Mouse (Mus musculus) embryonic facial prominence, embryonic 13.5 days (tissue): ENCODE measurements around the gene Ddx41. TPM values are rescaled to one million over a fixed set of nuclear protein-coding genes. Genes with fewer than 3 reads are reported as not detected.

Experiments used
- ATAC-seq: fragments of 200-750 bp; cut with Nextera tagmentation; 2 replicates; pipeline ENCODE4 v1.8.0; 2017; ENCODE audit warnings: low read depth; ENCODE audit not compliant: insufficient number of reproducible peaks, insufficient read depth, low FRiP score, low TSS enrichment
- H3K27ac ChIP-seq: fragments of 300-500 bp; sonication (generic); 2 replicates; pipeline ENCODE4 v1.5.1; 2015; ENCODE audit warnings: moderate library complexity, mild to moderate bottlenecking, inconsistent platforms
- H3K27me3 ChIP-seq: fragments of 300-500 bp; sonication (generic); 2 replicates; pipeline ENCODE4 v1.6.1; 2015; ENCODE audit warnings: mild to moderate bottlenecking, inconsistent platforms
- H3K36me3 ChIP-seq: fragments of 300-500 bp; sonication (generic); 2 replicates; pipeline ENCODE4 v1.6.1; 2015; ENCODE audit warnings: mild to moderate bottlenecking, inconsistent platforms
- H3K4me1 ChIP-seq: fragments of 300-500 bp; sonication (generic); 2 replicates; pipeline ENCODE4 v1.6.1; 2015; ENCODE audit warnings: inconsistent platforms
- H3K4me2 ChIP-seq: fragments of 300-500 bp; sonication (generic); 2 replicates; pipeline ENCODE4 v1.6.1; 2015; ENCODE audit warnings: moderate library complexity, mild to moderate bottlenecking, inconsistent platforms
- H3K4me3 ChIP-seq: fragments of 300-500 bp; sonication (generic); 2 replicates; pipeline ENCODE4 v1.5.1; 2015; ENCODE audit warnings: mild to moderate bottlenecking, inconsistent platforms
- H3K9ac ChIP-seq: fragments of 300-500 bp; sonication (generic); 2 replicates; pipeline ENCODE4 v1.6.1; 2015; ENCODE audit warnings: mild to moderate bottlenecking, inconsistent platforms
- H3K9me3 ChIP-seq: fragments of 300-500 bp; sonication (generic); 2 replicates; pipeline ENCODE4 v1.6.1; 2016; ENCODE audit warnings: inconsistent platforms
- WGBS: fragments of 180-500 bp; shearing (Covaris S2); methylation state at CpG from one replicate; pipeline ENCODE4 v1.1.7; 2015; ENCODE audit warnings: mixed read lengths; 5-methylcytosine and 5-hydroxymethylcytosine counted together
- polyA plus RNA-seq: library from polyadenylated mRNA; unstranded; fragments of >200 nt; fragmentation: Nextera tagmentation; extraction: Ambion mirVana; gene quantifications from 2 replicates; pipeline ENCODE4 v1.2.1, GENCODE M21; 2015

Ddx41 gene
- polyA plus RNA-seq, 1 experiment from 2014 or later, result 80.0 TPM

DNA sequence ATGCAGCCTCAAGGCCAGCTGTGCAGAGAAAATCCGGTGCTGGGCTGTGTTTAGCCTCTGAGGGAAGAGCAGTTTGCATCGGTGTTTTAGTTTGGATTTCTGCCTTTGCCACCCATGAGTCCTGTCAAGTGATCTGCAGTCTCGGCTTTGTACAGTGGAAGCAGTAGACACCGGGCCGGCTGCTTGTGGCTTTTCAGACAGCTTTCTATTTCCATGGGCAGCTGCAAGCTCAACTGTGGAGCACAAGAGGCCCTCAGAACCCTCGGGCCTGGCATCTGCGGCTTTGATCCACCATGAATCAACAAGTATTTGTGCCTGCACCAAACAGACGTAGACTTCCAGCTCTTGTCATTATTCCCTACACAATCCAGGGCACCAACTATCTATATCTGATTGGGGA is 34.1 kb downstream of the Ddx41 start:
- Histone ChIP-seq H3K9me3 (no peaks in the 10 kb centered on the region), H3K36me3 (peaks cover 97% of the 10 kb centered on the region), H3K4me2 (no peak overlapping the region), H3K9ac (no peak overlapping the region), H3K4me1 (no peaks in the 10 kb centered on the region; the same call in 1 of the 2 replicates), H3K4me3 (no peak overlapping the region), H3K27me3 (no peaks in the 10 kb centered on the region), H3K27ac (no peak overlapping the region)
- WGBS, result 89% methylated on average over 8 of the region's 8 CpGs
- no peak for ATAC-seq

DNA sequence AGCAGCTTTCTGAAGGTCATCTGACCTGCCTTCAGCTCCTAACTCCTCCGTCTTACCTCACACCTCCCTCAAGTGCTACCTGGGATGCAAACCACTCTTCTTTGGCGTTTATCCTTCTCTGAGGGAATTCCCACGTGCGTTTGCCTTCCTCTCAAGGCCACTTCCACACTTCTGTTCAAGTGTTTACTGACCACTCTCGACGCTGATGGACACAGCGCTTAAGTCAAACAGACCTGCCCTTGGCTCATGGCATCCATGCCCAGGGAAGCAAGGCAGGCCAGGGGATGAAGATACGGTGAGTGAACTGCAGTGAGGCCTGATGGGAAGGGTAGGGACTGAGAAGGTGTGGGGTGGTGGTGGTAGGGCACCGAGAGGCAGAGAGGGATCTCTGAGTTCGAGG is 35.9 kb downstream of the Ddx41 start:
- H3K9me3 ChIP-seq, result no peaks in the 10 kb centered on the region
- H3K9ac ChIP-seq, result no peak overlapping the region
- no peak overlapping the region for H3K4me3 ChIP-seq
- H3K4me2 ChIP-seq, result no peak overlapping the region
- peaks cover 83% of the 10 kb centered on the region for H3K36me3 ChIP-seq
- 83% methylated on average over 10 of the region's 10 CpGs for WGBS
- H3K27me3 ChIP-seq, result no peaks in the 10 kb centered on the region
- H3K4me1 ChIP-seq, result peaks cover 10% of the 10 kb centered on the region
- no peak overlapping the region for H3K27ac ChIP-seq
- ATAC-seq, result no peak

DNA sequence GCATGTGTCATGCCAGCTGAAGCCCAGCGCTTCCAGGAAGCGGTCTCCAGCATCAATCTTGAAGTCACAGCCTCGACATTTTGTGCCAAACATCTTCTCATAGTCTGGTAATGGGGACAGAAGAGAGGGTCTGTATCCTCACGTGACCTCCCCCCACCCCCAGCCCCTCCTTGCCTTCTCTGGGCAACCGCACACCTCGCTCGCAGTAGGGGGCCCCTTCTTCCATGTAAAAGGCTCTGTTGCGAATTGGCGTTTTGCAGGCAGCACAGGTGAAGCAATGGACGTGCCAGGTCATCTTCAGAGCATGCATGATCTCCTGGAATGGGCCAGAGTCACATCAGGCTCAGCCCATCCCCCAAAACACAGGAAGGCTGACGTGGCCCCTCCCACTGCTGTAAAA is 37.6 kb downstream of the Ddx41 start:
- Histone ChIP-seq H3K4me2 (no peak overlapping the region), H3K4me1 (peaks cover 22% of the 10 kb centered on the region), H3K9me3 (no peaks in the 10 kb centered on the region), H3K36me3 (peaks cover 66% of the 10 kb centered on the region), H3K4me3 (no peak overlapping the region), H3K27ac (no peak overlapping the region), H3K9ac (no peak overlapping the region), H3K27me3 (no peaks in the 10 kb centered on the region)
- WGBS, result 68% methylated on average over 11 of the region's 11 CpGs
- no peak for ATAC-seq

DNA sequence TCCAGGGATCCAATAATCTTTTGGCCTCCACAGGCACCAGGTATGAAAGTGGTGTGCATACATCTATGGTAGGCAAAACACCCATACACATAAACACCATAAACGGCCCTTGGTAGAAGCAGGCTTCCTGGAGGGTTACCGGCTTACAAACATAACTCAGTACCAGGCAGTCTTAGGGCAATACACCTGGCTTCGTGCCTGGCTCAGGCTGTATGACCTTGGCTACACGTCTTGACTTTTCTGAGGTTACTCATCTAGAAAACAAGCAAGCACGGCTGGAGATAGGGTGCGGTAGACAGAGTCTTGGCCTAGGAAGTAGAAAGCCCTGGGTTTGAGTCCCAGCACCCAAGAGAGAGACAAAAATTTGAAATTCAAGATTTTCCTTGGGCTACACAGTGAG is 39.8 kb downstream of the Ddx41 start:
- H3K9me3 ChIP-seq, result no peaks in the 10 kb centered on the region
- no peaks in the 10 kb centered on the region for H3K27me3 ChIP-seq
- no peak overlapping the region for H3K9ac ChIP-seq
- H3K4me2 ChIP-seq, result no peak overlapping the region
- ATAC-seq, result no peak
- no peak overlapping the region for H3K27ac ChIP-seq
- H3K4me3 ChIP-seq, result no peak overlapping the region
- WGBS, result 91% methylated on average over 6 of the region's 6 CpGs
- peaks cover 43% of the 10 kb centered on the region for H3K36me3 ChIP-seq
- peaks cover 22% of the 10 kb centered on the region for H3K4me1 ChIP-seq

DNA sequence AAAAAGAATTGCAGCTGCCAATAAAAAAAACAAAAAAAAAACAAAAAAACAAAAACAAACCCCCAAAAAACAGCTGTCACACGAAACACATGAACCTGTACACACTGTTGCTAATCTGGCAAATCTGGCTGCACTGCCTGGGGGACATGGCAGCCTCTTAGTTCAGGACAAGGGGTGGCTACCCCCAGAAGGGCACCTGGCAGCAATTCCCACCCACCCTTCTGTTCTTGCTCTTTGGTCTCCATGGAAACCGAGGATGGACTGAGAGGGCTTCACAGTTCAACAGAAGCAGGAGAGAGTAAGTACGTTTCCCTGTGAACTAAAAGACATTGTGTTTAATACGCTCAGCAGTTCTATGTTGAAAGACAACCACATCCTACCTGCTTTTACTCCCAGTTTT is 40.8 kb downstream of the Ddx41 start:
- H3K4me3 ChIP-seq, result no peak overlapping the region
- no peaks in the 10 kb centered on the region for H3K27me3 ChIP-seq
- H3K27ac ChIP-seq, result no peak overlapping the region
- no peak for ATAC-seq
- H3K4me1 ChIP-seq, result peaks cover 22% of the 10 kb centered on the region
- 29% methylated on average over 4 of the region's 4 CpGs for WGBS
- H3K9me3 ChIP-seq, result no peaks in the 10 kb centered on the region
- peaks cover 34% of the 10 kb centered on the region for H3K36me3 ChIP-seq
- H3K4me2 ChIP-seq, result no peak overlapping the region
- 0 out of 2 replicates have a peak overlapping the region, but pooled peaks have one; percentile 11 for H3K9ac ChIP-seq

DNA sequence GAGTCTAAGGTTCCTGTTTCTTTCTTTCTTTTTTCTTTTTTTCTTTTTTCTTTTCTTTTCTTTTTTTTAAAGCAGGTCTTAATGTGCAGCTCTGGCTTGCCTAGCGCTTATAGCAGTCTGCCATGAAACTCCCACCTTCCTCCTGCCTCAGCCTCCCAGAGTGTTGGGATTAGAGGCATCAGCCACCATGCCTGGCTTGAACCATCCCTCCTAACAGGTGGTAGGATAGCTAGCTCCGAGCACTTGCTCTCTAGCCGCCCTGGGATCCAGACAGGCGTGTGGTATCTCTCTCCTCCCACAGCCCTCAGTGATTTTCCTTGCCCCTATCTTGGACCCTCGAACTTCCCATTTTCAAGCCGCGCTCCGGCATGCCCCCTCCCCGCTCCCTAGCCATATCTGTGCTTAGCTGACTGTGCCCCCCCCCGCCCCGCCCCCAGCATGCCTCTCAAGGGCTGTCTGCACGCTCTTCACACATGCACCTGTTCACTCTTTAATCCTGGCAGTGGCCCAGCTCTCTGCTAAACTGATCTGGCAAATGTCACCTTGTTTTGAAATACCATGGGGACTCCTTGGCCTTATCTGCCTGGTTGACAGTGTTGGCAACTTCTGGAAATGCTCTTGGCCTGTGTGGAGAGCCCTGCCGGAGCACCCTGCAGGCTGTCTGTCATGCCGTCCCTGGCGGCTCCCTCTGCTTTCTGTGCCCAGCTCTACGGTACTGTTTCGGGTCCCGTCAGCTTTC is 41.4 kb downstream of the Ddx41 start:
- H3K9me3 ChIP-seq, result no peaks in the 10 kb centered on the region
- H3K27me3 ChIP-seq, result no peaks in the 10 kb centered on the region
- H3K9ac ChIP-seq, result no peak overlapping the region
- no peak overlapping the region for H3K4me3 ChIP-seq
- no peak overlapping the region for H3K4me2 ChIP-seq
- H3K27ac ChIP-seq, result no peak overlapping the region
- peaks cover 22% of the 10 kb centered on the region for H3K4me1 ChIP-seq
- no peak for ATAC-seq
- WGBS, result 25% methylated on average over 18 of the region's 18 CpGs
- peaks cover 27% of the 10 kb centered on the region for H3K36me3 ChIP-seq

DNA sequence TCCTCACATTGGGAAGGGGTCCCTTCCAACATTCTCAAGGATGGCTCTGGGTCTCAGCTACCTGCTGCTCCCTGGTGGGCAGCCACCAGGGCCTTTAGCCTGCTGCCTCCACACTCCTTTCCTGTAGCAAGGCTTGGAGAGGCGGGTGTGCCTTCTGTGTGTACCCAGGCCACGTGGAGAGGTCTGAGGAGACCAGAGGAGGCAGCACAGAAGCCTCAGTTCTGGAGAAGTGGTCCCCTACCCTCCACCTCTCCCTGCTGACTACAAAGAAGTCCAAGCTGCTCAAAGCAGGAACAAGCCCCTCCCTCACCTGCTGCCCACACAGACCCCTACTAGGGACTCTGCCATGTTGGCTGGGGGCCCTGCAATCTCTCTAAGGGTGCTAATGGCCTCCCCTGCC is 42.2 kb downstream of the Ddx41 start:
- no peak overlapping the region for H3K27ac ChIP-seq
- 18% methylated on average over 2 of the region's 2 CpGs for WGBS
- no peaks in the 10 kb centered on the region for H3K9me3 ChIP-seq
- H3K4me1 ChIP-seq, result peaks cover 22% of the 10 kb centered on the region
- no peak for ATAC-seq
- H3K36me3 ChIP-seq, result peaks cover 21% of the 10 kb centered on the region
- no peaks in the 10 kb centered on the region for H3K27me3 ChIP-seq
- 0 out of 2 replicates have a peak overlapping the region, but pooled peaks have one; percentile 27 for H3K9ac ChIP-seq
- H3K4me3 ChIP-seq, result no peak overlapping the region
- H3K4me2 ChIP-seq, result no peak overlapping the region

DNA sequence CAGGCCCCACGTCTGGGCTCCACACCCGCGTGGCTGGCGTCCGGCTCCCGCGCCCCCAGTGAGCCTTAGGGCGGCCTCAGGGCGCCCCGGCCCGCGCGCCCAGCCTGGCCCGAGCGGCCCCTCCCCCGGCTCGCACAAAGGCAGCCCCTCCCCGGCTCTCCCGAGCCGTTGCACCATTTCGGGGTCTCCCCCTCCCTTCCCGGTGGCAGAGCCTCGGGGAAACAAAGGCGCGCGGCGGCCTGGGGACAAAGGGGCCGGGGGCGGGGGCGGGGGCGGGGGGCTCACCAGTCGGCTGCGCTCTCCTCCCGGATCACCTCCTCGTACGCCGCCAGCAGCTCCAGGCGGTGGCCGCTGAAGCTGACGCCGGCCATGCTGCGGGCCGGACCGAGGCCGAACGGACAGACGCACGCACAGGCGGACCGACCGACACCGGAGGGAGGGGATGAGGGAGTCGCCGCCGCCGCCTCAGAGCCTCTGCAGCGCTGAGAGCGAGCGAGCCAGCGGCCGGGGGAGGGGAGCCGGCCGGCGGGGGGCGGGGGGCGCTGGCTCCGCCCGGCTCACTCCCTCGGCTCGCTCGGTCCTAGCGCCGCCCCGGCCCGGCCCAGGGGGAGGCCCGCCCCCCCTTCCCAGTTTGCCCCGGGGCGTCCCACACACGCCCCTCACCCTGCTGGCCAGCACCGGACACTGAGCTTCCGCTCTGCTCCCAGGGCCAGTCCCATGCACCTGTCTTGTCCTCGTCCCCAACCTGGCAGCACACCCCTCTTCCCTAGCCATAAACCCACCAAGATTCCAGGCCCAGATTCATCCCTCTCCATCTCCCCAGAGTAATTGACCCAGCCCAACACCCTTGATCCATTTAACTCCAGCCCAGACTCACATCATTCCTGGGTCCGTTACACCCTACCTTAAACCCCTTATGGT is 48.6 kb downstream of the Ddx41 start, which contains the start of gene Dbn1:
Dbn1 (minus strand) TSS at position 534 of the 921 bp plus-strand sequence.
- Histone ChIP-seq H3K27me3 (no peaks in the 10 kb centered on the region), H3K4me1 (peaks cover 42% of the 10 kb centered on the region), H3K9me3 (no peaks in the 10 kb centered on the region), H3K4me3 (peak within 1 kb of the TSS; percentile 100), H3K27ac (peak within 1 kb of the TSS; percentile 92), H3K9ac (peak within 1 kb of the TSS; percentile 100), H3K36me3 (peaks cover 7% of the 10 kb centered on the region), H3K4me2 (peak within 1 kb of the TSS; percentile 94)
- ATAC-seq, result peak; percentile 69
- WGBS, result 1% methylated on average over 73 of the region's 83 CpGs

DNA sequence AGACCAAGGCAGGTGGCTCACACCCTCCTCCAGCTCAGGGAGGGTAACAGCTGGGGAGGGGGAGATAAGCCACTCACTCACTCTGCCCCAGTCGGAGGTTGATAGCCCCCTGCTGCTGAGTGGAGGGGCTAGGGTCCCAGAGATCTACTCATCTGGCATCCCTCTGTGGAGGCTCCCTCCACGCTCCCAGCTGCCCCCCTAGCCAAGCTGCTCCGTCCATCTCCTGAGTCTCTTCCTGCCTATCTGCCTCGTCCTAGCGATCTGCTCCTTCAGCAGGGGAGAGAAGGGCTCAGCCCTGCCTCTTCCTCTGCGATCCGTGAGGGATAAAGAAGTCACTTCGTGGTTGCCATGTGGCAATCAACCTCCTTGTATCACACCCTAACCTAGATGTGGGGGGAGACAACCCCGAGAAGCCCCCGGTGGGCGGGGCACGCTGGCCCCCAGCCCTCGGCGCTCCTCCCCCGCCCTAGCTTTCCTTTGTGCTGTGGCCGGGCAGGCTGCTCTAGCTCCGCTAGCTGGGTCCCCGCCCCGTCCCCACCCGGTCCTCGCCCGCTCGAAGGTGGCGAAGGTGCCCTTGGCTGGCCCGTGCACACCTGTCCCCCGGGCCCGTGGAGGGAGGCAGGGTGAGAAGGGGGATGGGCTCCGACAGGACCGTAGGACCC is 49.4 kb downstream of the Ddx41 start:
- Histone ChIP-seq H3K4me1 (peaks cover 42% of the 10 kb centered on the region), H3K27ac (peak overlapping the region; percentile 92), H3K4me3 (peak overlapping the region; percentile 100), H3K9ac (peak overlapping the region; percentile 100), H3K9me3 (no peaks in the 10 kb centered on the region), H3K4me2 (peak overlapping the region; percentile 94), H3K36me3 (peaks cover 15% of the 10 kb centered on the region), H3K27me3 (no peaks in the 10 kb centered on the region)
- ATAC-seq, result peak; percentile 30; the same call in 1 of the 2 replicates
- under 1% methylated on average over 29 of the region's 29 CpGs for WGBS

DNA sequence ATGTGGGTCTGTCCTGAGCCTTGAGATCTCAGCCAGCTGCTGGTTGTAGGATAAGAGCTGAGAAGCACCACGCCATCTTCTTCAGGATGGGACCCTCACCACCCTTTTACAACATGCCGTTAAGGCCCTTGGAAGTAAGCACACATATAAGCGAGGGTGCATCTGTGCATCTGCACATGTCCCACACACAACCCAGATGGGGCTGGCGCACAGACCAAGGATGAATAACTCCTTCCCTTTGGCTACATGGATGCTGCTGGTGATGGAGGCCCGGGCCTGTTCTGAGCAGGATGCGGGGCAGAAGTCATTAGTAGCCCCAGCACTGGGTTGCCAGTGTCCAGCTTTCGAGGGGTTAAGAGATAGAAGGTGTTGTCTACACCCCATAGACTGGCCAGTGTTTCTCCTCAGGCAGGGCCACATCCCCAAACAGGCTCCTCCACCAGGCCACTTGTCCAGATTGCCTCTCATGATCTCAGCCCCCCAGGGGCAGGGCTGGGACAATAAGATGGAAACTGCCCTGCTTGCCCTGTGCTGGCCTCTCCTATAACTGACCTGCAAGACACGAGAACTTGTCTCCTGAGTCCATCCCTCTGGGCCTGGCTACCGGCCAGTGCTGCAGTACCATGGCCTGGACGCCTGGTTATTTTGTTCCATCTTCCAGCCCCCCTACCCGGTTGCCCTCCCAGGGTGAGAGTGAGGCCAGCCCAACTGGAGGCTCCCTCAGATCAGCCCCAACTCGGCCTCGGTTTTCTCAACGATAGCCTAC is 50.2 kb downstream of the Ddx41 start:
- Histone ChIP-seq H3K4me3 (peak overlapping the region; percentile 100), H3K27me3 (no peaks in the 10 kb centered on the region), H3K9me3 (no peaks in the 10 kb centered on the region), H3K4me1 (peaks cover 42% of the 10 kb centered on the region), H3K27ac (peak overlapping the region; percentile 92; the same call in 1 of the 2 replicates), H3K4me2 (peak overlapping the region; percentile 94), H3K9ac (peak overlapping the region; percentile 100), H3K36me3 (peaks cover 23% of the 10 kb centered on the region)
- ATAC-seq, result no peak
- 39% methylated on average over 14 of the region's 14 CpGs for WGBS
